Mouse (Mus musculus) cortical plate, adult 2 months (tissue): ENCODE measurements around the gene Dcbld2.

ENCODE experiments used
- CTCF ChIP-seq: fragments of 200-500 bp; IDR thresholded peaks from 2 replicates; pipeline ENCODE4 v1.5.1; 2011; ENCODE audit warnings: mild to moderate bottlenecking, control low read depth, low read length; ENCODE audit not compliant: insufficient read depth; ENCODE audit errors: extremely low read depth
- POLR2A ChIP-seq: fragments of 200-500 bp; IDR thresholded peaks from 2 replicates; pipeline ENCODE4 v1.6.1; 2011; ENCODE audit warnings: mild to moderate bottlenecking, low read length, control low read depth; ENCODE audit not compliant: insufficient read depth; ENCODE audit errors: extremely low read depth

DNA sequence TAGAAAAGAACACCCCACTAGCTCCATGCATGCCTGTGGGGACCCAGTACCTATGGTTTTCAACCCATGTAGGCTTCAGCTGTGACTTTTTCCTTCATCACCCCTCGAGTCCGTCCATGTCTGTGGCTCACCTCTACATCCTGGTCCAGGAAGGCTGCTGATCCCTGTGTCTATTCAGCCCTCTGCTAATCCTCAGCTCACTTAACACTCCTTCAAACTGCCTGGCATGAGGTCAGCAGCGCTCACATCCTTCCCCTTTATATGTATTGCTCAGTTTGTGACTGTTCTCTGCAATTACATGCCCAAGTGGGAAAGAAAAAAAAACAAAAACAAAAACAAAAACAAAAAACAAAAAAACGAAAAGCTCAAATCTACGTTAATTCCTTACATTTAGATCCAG, 91.4 kb downstream of the Dcbld2 start:
- TF ChIP-seq POLR2A (no peak), CTCF (no peak)
